Mouse (Mus musculus) cortical plate, adult 2 months (tissue): ENCODE data around the gene Thada. TPM values are rescaled to one million over a fixed set of nuclear protein-coding genes. Genes with fewer than 3 reads are reported as not detected.
"Not testable (repeated sequence)": the region's sequence is repeated elsewhere in the genome, so short reads cannot be mapped to it uniquely, and the experiment has no call there.

ENCODE experiments used
- H3K27ac ChIP-seq: fragments of 200-500 bp; 2 replicates; pipeline ENCODE4 v1.5.1; 2012; ENCODE audit warnings: low read length, control low read depth, inconsistent platforms; ENCODE audit not compliant: insufficient read depth
- H3K4me1 ChIP-seq: fragments of 200-500 bp; 2 replicates; pipeline ENCODE4 v1.6.1; 2011; ENCODE audit warnings: low read length; ENCODE audit not compliant: control insufficient read depth, insufficient read depth
- H3K4me3 ChIP-seq: fragments of 200-500 bp; 2 replicates; pipeline ENCODE4 v1.5.1; 2011; ENCODE audit warnings: mild to moderate bottlenecking, low read length, control low read depth; ENCODE audit not compliant: insufficient read depth
- CTCF ChIP-seq: fragments of 200-500 bp; IDR thresholded peaks from 2 replicates; pipeline ENCODE4 v1.5.1; 2011; ENCODE audit warnings: mild to moderate bottlenecking, control low read depth, low read length; ENCODE audit not compliant: insufficient read depth; ENCODE audit errors: extremely low read depth
- POLR2A ChIP-seq: fragments of 200-500 bp; IDR thresholded peaks from 2 replicates; pipeline ENCODE4 v1.6.1; 2011; ENCODE audit warnings: mild to moderate bottlenecking, low read length, control low read depth; ENCODE audit not compliant: insufficient read depth; ENCODE audit errors: extremely low read depth
- polyA plus RNA-seq: library from polyadenylated mRNA; depleted of rRNA; stranded (reverse); fragments of >200 nt; gene quantifications from 2 replicates; pipeline ENCODE4 v1.2.3, GENCODE M21; 2012

Gene Thada
- polyA plus RNA-seq, 1 experiment: 5.2 TPM

DNA sequence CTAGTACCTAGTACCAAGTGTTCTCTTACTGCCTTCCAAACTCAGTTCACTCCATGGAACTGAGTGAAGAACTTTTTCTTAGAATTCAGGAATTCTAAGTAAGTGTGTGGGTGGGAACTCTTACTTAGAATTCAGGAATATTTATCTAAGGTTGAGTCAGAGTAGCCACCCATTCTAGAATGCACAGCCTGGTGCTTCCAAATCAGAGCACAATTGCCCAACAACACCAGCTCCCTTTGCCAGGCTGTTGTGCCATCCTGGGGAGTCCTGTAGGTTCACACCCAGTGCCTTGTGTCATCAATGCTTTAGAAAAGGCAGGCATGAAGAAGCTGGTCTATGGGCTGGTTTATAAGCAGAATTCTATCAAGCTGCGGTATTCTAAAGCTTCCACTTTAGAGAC lies 145.4 kb downstream of the Thada start:
- TF ChIP-seq POLR2A (no peak), CTCF (no peak)
- no peak overlapping the region for H3K27ac ChIP-seq
- peaks cover 3% of the 10 kb centered on the region for H3K4me1 ChIP-seq
- H3K4me3 ChIP-seq: no peak overlapping the region

DNA sequence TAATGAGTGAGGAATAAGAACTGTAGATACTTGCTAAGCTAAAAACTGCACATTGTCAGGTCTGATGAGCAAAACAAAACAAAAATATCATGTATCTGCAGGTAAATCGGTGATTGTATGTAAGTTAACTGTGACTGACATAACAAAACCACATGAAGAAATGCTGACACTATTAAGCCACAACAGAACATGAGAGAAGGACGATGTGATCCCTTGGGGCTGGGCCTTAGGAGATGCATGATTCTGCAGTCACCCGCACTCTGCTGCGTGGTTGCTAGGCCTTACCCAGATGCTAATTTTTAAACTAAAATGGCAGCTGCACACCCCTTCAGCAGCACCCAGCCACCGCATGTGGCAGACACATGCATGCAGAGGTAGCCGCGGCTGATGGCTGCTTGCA lies 151.7 kb downstream of the Thada start:
- Histone ChIP-seq H3K27ac (no peak overlapping the region), H3K4me3 (no peak overlapping the region), H3K4me1 (no peaks in the 10 kb centered on the region)
- TF ChIP-seq CTCF (no peak), POLR2A (no peak)

DNA sequence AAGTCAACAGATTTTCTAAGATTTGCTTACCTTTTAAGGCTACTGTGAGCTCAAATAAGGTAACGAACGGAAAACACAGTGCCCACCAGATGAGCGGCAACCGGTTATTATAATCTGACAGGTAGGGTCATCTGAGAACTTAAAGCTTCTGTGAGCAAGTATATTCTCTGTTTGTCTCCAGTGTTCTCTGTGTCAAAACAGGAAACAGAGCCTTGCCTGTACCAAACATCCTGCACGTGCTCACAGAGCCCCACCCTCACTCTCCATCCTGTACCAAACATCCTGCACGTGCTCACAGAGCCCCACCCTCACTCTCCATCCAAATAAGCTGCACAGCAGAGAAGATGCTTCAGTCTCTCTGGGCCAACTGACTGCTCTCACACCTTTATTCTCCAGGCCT lies 152.5 kb downstream of the Thada start:
- Histone ChIP-seq H3K27ac (no peak overlapping the region), H3K4me3 (no peak overlapping the region), H3K4me1 (no peaks in the 10 kb centered on the region)
- TF ChIP-seq POLR2A (no peak), CTCF (no peak)

DNA sequence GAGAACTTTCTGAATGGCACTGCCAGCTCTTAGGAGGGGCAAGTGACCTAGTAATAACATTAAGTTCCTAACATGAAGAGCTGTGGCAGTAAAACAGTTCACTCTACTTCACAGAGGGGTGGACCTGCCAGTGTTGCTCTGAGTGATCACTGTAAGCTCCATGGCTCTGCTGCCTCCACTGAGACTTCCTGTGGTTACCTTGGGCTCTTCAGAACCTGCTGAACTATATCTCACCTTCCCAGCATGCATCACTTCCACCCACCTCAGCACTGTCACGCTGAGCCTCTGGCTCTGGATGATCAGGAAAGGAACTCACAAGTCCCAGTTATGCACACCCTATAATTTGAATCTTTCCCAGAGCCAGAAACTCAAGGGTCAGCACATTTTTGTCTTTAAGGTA lies 159.9 kb downstream of the Thada start:
- TF ChIP-seq CTCF: no peak
- no peak for TF ChIP-seq POLR2A
- no peaks in the 10 kb centered on the region for H3K4me1 ChIP-seq
- no peak overlapping the region for H3K27ac ChIP-seq
- no peak overlapping the region for H3K4me3 ChIP-seq

DNA sequence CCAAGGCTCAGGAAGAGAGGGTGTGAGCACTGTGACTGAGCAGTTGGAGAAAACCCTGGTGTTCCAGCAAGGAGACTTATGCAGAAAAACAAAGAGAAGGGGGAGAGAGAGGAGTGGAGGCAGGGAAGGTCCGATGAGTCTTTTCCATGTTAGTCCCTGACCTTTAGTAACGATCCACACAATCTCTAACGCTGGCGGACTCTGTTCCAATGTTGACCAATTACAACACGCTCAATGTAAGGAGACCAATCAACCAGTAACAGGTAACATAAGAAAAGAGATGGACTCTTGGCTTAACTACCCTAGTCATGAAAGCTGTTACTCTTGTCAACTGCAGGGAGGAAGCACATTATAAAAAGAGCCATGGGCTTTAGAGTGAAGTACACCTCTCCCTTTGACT lies 160.9 kb downstream of the Thada start:
- Histone ChIP-seq H3K4me1 (no peaks in the 10 kb centered on the region), H3K4me3 (no peak overlapping the region), H3K27ac (no peak overlapping the region)
- TF ChIP-seq CTCF (no peak), POLR2A (no peak)

DNA sequence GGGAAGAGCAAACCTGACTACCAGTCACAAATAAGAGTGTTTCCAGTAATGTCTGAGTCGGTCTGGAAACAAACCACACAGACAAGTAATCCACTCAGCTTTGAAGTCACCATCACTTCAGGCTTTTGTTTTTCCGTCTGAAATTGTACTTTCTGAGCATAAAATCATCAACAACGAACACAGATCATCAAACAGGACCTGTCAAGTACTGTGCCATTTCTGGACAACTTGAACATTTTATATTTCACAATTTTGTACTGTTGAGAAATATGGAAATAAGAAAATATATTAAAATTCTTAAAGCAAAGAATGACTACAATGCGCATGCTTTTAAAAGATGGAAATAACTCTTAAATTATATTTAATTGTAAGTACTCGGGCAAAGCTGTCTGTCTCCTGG lies 161.9 kb downstream of the Thada start:
- H3K4me1 ChIP-seq: no peaks in the 10 kb centered on the region
- no peak overlapping the region for H3K27ac ChIP-seq
- TF ChIP-seq POLR2A (no peak), CTCF (no peak)
- H3K4me3 ChIP-seq: no peak overlapping the region

DNA sequence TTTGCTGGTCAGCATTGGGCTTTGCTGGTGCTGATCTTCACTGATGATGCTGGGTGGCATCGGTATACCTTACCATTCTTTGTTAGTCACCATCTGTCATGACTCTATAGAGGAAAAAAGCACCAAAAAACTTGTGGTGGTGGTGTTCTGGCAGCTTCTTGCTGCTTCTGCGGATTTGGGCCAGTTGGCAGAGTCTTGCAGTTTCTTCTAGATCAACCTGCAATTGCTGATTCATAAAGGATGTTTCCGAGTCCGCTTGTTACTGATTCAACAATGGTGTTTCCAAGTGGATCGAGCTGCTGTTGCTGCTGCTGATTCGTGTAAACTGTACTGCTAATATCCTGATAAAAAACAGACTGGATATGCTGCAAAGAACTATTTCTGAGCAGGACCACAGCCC lies 168.0 kb downstream of the Thada start:
- Histone ChIP-seq H3K4me3 (no peak overlapping the region), H3K4me1 (no peaks in the 10 kb centered on the region), H3K27ac (no peak overlapping the region)
- TF ChIP-seq CTCF: no peak
- TF ChIP-seq POLR2A: no peak

DNA sequence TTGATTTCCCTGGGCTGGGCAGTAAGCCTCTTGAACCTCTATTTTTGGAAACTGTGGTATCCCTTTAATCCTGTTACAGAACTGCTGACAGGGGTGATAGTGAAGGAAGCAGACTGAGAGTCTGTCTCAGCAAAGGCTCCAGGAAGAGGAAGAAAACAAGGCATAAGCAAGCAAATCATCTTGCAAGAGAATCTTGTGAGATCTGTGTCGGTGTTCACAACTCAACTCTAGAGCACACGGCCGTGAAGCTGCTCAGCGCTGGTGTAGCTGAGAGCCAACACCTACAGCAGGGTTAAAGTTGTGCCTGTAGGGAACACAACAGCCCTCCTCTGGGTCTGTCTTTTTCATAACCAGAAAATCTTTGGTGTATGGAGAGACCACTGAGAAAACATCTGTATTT lies 172.8 kb downstream of the Thada start:
- H3K27ac ChIP-seq: no peak overlapping the region
- TF ChIP-seq CTCF (no peak), POLR2A (no peak)
- no peak overlapping the region for H3K4me3 ChIP-seq
- no peaks in the 10 kb centered on the region for H3K4me1 ChIP-seq

DNA sequence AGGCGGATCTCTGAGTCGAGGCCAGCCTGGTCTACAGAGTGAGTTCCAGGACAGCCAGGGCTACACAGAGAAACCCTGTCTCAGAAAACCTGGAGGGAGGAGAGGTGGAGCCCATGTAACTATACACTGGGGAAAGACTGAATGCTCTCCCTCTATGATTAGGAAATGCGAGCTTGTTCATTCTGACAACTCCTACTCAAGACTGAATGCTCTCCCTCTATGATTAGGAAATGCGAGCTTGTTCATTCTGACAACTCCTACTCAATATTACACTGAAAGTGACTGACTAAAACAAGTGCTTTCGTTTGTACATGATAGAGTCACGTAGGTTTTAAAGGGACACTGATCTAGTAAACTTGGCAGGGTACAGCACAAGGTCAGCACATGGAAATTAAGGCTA lies 174.8 kb downstream of the Thada start:
- not testable (repeated sequence) for H3K4me3 ChIP-seq, H3K4me1 ChIP-seq, H3K27ac ChIP-seq

DNA sequence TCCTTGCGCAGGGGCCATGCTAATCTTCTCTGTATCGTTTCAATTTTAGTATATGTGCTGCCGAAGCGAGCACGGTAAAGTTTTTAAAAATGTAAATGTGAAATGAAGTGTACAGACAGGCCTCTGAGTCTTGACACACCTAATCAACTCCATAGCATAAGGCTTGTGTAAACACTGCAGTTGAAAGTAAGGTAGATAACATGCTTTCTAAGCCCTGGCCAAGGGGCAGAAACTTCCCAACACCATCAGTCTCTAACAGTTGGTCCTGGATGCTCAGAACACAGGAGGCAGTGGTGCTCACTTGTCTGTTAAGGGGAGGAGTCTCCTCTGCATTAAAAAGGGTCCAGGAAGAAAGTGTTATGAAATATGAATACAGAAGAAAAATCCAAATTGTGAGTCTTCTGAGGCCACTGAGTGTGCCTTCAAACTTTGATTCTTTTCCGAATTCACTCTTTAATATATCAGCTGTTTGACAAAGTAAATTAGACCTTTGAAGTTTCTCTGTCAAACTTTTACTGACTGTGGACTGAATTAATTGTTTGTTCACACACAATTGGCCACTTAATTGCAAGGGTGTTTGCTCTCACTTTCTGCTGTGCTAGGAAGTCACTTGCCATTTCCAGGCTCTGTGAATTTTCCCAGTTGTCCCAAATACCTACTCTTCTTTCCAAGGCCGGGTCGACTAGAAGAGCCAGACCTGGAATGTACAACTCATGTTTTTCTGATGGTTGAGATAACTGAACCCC lies 178.2 kb downstream of the Thada start:
- TF ChIP-seq POLR2A (no peak), CTCF (no peak)
- no peak overlapping the region for H3K4me3 ChIP-seq
- no peak overlapping the region for H3K27ac ChIP-seq
- peaks cover 2% of the 10 kb centered on the region for H3K4me1 ChIP-seq

DNA sequence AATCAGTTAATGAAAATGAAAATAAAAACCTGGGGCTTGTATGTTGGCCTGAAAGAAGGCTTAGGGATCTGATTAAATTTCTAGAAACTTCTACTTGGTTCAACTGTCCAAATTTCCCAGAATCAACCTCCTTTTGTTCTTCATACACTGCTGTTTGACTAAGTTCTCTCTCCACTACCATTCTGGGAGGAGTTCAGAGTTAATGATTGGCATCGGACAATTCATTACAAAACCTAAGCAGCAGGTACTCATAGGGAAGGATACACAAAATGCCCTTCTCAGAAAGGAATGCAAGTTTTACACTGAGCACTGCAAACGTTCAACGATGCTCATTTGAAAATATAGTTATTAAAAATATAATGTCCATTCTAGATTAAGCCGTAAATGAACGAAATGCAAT lies 179.5 kb downstream of the Thada start:
- Histone ChIP-seq H3K4me1 (peaks cover 3% of the 10 kb centered on the region), H3K27ac (no peak overlapping the region), H3K4me3 (no peak overlapping the region)
- TF ChIP-seq POLR2A: no peak
- no peak for TF ChIP-seq CTCF
